Mouse (Mus musculus) heart, postnatal 25 days (tissue): ENCODE data around the gene Apba3. TPM values are rescaled to one million over a fixed set of nuclear protein-coding genes. Genes with fewer than 3 reads are reported as not detected.

Source experiments
- DNase-seq: peaks from one replicate; pipeline ENCODE4 v3.0.0; 2022; ENCODE audit warnings: low spot score
- intact Hi-C: fragments of 180-260 bp; cut with DNase I; formaldehyde crosslinking; loops from one replicate; pipeline ENCODE4 v1.15.1; 2025
- total RNA-seq, 2 experiments: library from RNA; stranded (reverse); gene quantifications; 2 replicates each; pipeline ENCODE4 v1.2.3; 2021

The Apba3 gene
- total RNA-seq, 2 experiments from 2014 or later = 98.4 to 123 TPM

- intact Hi-C loops = no loop called here
- no peak for DNase-seq
These were observed 20.9 kb downstream of the Apba3 start for GRCm38 (mm10) chr10:81287513-81288157.

- DNase-seq = no peak
- intact Hi-C loops = no loop called here
These were observed 21.8 kb downstream of the Apba3 start for GRCm38 (mm10) chr10:81288601-81289000.

- intact Hi-C loops = loop anchor here (1.0 kb wide), 1 partner anchor 16 kb away; no protein-coding TSS in a partner anchor
- no peak for DNase-seq
These were observed 22.5 kb downstream of the Apba3 start for GRCm38 (mm10) chr10:81289278-81289677.

GRCm38 (mm10) chr10:81289811-81290210 is 23.1 kb downstream of the Apba3 start:
- intact Hi-C loops = loop anchor here (1.0 to 2.0 kb wide), 2 partner anchors 15 to 51 kb away; no protein-coding TSS in a partner anchor
- no peak for DNase-seq

- no peak for DNase-seq
- intact Hi-C loops = loop anchor here (2.0 kb wide), 1 partner anchor 50 kb away; no protein-coding TSS in a partner anchor
These were observed 24.1 kb downstream of the Apba3 start for GRCm38 (mm10) chr10:81290698-81291460.

- intact Hi-C loops = loop anchor here (2.0 kb wide), 2 partner anchors 29 to 49 kb away; partner anchors contain the start of gene Cactin
- DNase-seq = no peak
These were observed 24.8 kb downstream of the Apba3 start, which contains the start of gene Tjp3 for GRCm38 (mm10) chr10:81291511-81292104. Gene Tjp3, minus strand, starts transcription at chr10:81291581.

GRCm38 (mm10) chr10:81292554-81293333 is 26.0 kb downstream of the Apba3 start, which contains the start of gene Pip5k1c:
Gene Pip5k1c, plus strand, starts transcription at chr10:81292963.
- intact Hi-C loops = loop anchor here (2.0 kb wide), 1 partner anchor 28 kb away; the partner anchor contains the start of gene Cactin
- peak; percentile 99 for DNase-seq

- intact Hi-C loops = loop anchor here (2.0 kb wide), 1 partner anchor 27 kb away; the partner anchor contains the start of gene Cactin
- DNase-seq = no peak
These were observed 26.7 kb downstream of the Apba3 start for GRCm38 (mm10) chr10:81293334-81294030.

- intact Hi-C loops = no loop called here
- no peak for DNase-seq
These were observed 27.7 kb downstream of the Apba3 start for GRCm38 (mm10) chr10:81294442-81294841.

- DNase-seq = no peak
- intact Hi-C loops = no loop called here
These were observed 28.4 kb downstream of the Apba3 start for GRCm38 (mm10) chr10:81295185-81295584.

GRCm38 (mm10) chr10:81297246-81297645 is 30.5 kb downstream of the Apba3 start:
- intact Hi-C loops = no loop called here
- DNase-seq = no peak

GRCm38 (mm10) chr10:81297845-81298244 is 31.1 kb downstream of the Apba3 start:
- intact Hi-C loops = no loop called here
- DNase-seq = peak; percentile 64

GRCm38 (mm10) chr10:81298369-81299100 is 31.8 kb downstream of the Apba3 start:
- intact Hi-C loops = no loop called here
- DNase-seq = no peak

- DNase-seq = no peak
- intact Hi-C loops = no loop called here
These were observed 33.0 kb downstream of the Apba3 start for GRCm38 (mm10) chr10:81299585-81300351.

GRCm38 (mm10) chr10:81300352-81300907 is 33.7 kb downstream of the Apba3 start:
- no peak for DNase-seq
- intact Hi-C loops = no loop called here

- intact Hi-C loops = no loop called here
- DNase-seq = no peak
These were observed 34.6 kb downstream of the Apba3 start for GRCm38 (mm10) chr10:81301321-81301720.

GRCm38 (mm10) chr10:81302288-81302687 is 35.5 kb downstream of the Apba3 start:
- DNase-seq = no peak
- intact Hi-C loops = no loop called here
